Mouse (Mus musculus) heart, embryonic 12.5 days (tissue): Measurements from ENCODE around the gene Stk11. TPM values are rescaled to one million over a fixed set of nuclear protein-coding genes. Genes with fewer than 3 reads are reported as not detected.
A peak's percentile ranks its signal among the peaks of the same experiment; 100 is the strongest.

Source experiments
- ATAC-seq: fragments of 200-750 bp; cut with Nextera tagmentation; 2 replicates; pipeline ENCODE4 v1.8.0; 2017; ENCODE audit warnings: moderate TSS enrichment, moderate library complexity; ENCODE audit not compliant: insufficient number of reproducible peaks, low FRiP score
- H3K27ac ChIP-seq: fragments of 300-500 bp; sonication (generic); 2 replicates; pipeline ENCODE4 v1.5.1; 2016; ENCODE audit warnings: mild to moderate bottlenecking, moderate library complexity; ENCODE audit not compliant: poor library complexity, severe bottlenecking
- H3K27me3 ChIP-seq: fragments of 300-500 bp; sonication (generic); replicated peaks from 2 replicates; pipeline ENCODE4 v1.6.1; 2016; ENCODE audit warnings: mild to moderate bottlenecking, moderate library complexity
- H3K36me3 ChIP-seq: fragments of 300-500 bp; sonication (generic); 2 replicates; pipeline ENCODE4 v1.6.1; 2016; ENCODE audit warnings: mild to moderate bottlenecking, moderate library complexity
- H3K4me1 ChIP-seq: fragments of 300-500 bp; sonication (generic); replicated peaks from 2 replicates; pipeline ENCODE4 v1.6.1; 2016; ENCODE audit warnings: mild to moderate bottlenecking
- H3K4me2 ChIP-seq: fragments of 300-500 bp; sonication (generic); 2 replicates; pipeline ENCODE4 v1.6.1; 2016; ENCODE audit warnings: mild to moderate bottlenecking, moderate library complexity
- H3K4me3 ChIP-seq: fragments of 300-500 bp; sonication (generic); 2 replicates; pipeline ENCODE4 v1.5.1; 2016; ENCODE audit warnings: mild to moderate bottlenecking
- H3K9ac ChIP-seq: fragments of 300-500 bp; sonication (generic); 2 replicates; pipeline ENCODE4 v1.6.1; 2016; ENCODE audit warnings: mild to moderate bottlenecking, moderate library complexity
- H3K9me3 ChIP-seq: fragments of 300-500 bp; sonication (generic); replicated peaks from 2 replicates; pipeline ENCODE4 v1.6.1; 2016; ENCODE audit warnings: mild to moderate bottlenecking, moderate library complexity
- WGBS: fragments of 180-500 bp; shearing (Covaris S2); methylation state at CpG from one replicate; pipeline ENCODE4 v1.1.7; 2016; 5-methylcytosine and 5-hydroxymethylcytosine counted together
- polyA plus RNA-seq: library from polyadenylated mRNA; unstranded; fragments of >200 nt; fragmentation: Nextera tagmentation; extraction: Ambion mirVana; gene quantifications from 2 replicates; pipeline ENCODE4 v1.2.1, GENCODE M21; 2016

Stk11 gene
- polyA plus RNA-seq, 1 experiment from 2014 or later = 10.8 TPM

- Histone ChIP-seq H3K27ac (peak overlapping the region; percentile 97), H3K4me1 (peaks cover 94% of the 10 kb centered on the region), H3K36me3 (peaks cover 38% of the 10 kb centered on the region), H3K9me3 (no peaks in the 10 kb centered on the region), H3K4me3 (peak overlapping the region; percentile 41), H3K4me2 (peak overlapping the region; percentile 86), H3K27me3 (no peaks in the 10 kb centered on the region), H3K9ac (peak overlapping the region; percentile 40)
- ATAC-seq = peak; percentile 2; the same call in 1 of the 2 replicates
- WGBS = 8% methylated on average over 12 of the region's 12 CpGs
Measured at GRCm38 (mm10) chr10:80159021-80159560, 43.5 kb downstream of the Stk11 start.

DNA sequence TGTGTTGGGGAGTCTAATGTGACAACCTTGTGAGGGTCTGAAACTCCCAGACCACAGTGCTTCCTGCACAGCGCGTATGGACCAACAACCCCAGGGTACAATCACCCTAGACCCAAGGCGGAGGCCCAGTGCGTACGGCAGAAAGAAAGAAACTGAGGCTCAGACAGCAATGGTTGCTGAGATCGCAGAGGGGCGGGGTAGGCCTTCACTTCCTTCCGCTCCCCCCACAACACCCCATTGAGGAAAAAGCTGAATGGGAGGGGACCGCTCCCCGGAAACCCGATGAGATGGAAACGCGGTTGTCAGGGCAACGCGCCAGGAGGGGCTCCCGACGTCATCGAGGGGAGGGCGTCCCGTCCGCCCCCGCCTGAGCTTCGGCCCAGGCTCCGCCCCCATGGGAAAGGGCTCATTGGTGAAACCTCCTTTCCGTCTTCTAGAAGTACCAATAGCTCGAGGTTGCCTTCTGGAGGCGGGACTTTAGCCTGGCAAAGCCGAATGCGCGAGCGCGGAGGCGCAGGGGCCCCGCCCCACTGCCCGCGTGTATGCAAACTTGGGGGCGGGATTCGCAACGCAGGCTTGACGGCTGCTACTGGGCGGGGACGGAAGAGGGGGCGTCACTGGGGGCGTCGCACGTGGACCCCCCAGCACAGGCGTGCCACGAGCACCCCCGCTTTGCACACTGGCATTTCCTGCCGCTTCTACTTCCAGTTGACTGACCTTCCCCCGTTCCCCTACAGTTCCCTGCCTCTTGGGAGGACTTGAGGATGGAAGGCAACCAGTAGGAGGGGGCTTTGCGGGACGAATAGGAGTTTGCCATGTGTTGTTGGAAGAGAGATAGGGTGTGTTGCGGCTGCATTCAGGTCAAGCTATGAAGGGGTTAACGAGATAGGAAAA, 44.2 kb downstream of the Stk11 start:
- peak; percentile 83 for ATAC-seq
- under 1% methylated on average over 55 of the region's 55 CpGs for WGBS
- Histone ChIP-seq H3K27ac (peak overlapping the region; percentile 97), H3K36me3 (peaks cover 31% of the 10 kb centered on the region), H3K27me3 (no peaks in the 10 kb centered on the region), H3K9ac (peak overlapping the region; percentile 78), H3K4me2 (peak overlapping the region; percentile 86), H3K4me3 (peak overlapping the region; percentile 41), H3K4me1 (peaks cover 94% of the 10 kb centered on the region), H3K9me3 (no peaks in the 10 kb centered on the region)

- peak overlapping the region; percentile 78 for H3K9ac ChIP-seq
- WGBS = under 1% methylated on average over 33 of the region's 33 CpGs
- H3K27ac ChIP-seq = peak overlapping the region; percentile 97
- peaks cover 22% of the 10 kb centered on the region for H3K36me3 ChIP-seq
- H3K4me2 ChIP-seq = peak overlapping the region; percentile 86
- peak overlapping the region; percentile 41 for H3K4me3 ChIP-seq
- no peaks in the 10 kb centered on the region for H3K9me3 ChIP-seq
- 0 out of 2 replicates have a peak, but pooled peaks have one; percentile 6 for ATAC-seq
- H3K27me3 ChIP-seq = no peaks in the 10 kb centered on the region
- peaks cover 92% of the 10 kb centered on the region for H3K4me1 ChIP-seq
Measured at GRCm38 (mm10) chr10:80160455-80161371, 45.1 kb downstream of the Stk11 start.

DNA sequence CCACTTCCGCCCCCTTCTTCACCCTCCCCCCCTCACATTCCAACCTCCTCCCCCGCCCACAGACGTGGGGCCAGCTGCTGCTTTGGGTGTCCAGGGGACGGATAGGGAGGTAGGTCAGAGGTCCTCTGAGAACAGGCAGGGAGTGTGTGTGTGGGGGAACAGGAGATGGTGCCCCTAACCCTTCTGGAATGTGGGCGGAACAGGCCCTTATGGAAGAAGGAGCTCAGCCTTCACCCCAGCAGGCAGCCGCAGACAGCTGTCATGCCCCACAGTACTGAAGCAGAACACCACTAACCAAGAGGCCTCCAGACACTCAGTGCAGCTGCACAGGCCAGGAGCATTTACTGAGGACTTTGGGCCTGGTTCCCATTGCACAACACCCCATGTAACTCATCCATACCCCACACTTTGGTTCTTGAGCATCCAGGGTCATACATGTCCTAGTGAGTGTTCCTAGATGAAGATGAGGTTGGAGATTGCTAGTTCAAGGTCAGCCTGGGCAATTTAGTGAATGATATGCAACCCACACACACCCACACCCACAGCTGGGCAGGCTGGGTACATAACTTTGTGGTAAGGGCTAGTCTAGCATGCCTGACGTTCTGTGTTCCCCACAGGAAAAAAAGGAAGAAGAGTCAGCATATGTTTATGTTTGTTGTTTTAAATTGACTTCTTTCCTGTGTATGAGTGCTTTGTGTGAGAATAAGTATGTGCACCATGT, 46.1 kb downstream of the Stk11 start:
- H3K36me3 ChIP-seq = peaks cover 12% of the 10 kb centered on the region
- H3K27me3 ChIP-seq = no peaks in the 10 kb centered on the region
- peak overlapping the region; percentile 97 for H3K27ac ChIP-seq
- 14% methylated on average over 6 of the region's 7 CpGs for WGBS
- H3K4me2 ChIP-seq = peak overlapping the region; percentile 86
- ATAC-seq = no peak
- peak overlapping the region; percentile 41 for H3K4me3 ChIP-seq
- no peaks in the 10 kb centered on the region for H3K9me3 ChIP-seq
- H3K9ac ChIP-seq = peak overlapping the region; percentile 78
- H3K4me1 ChIP-seq = peaks cover 91% of the 10 kb centered on the region

DNA sequence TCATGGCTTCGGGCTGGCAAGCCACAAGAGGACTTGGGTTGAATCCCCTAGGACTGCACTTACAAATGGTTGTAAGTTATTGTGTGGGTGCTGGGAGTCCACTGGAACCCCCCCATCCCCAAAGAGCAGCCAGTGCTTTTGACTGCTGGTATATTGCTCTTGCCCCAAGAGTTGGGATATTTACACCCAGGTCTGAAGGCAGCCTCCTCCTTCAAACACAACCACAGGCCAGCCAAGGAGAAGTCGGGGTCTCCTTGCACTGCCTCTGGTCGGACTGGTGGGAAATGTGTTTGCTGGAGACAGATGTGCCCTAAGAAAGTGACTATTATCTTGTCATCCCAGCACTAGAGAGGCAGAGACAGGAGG, 46.6 kb downstream of the Stk11 start:
- Histone ChIP-seq H3K36me3 (peaks cover 7% of the 10 kb centered on the region), H3K9ac (peak overlapping the region; percentile 78), H3K27ac (peak overlapping the region; percentile 97), H3K4me1 (peaks cover 90% of the 10 kb centered on the region), H3K4me2 (no peak overlapping the region), H3K27me3 (no peaks in the 10 kb centered on the region), H3K9me3 (no peaks in the 10 kb centered on the region), H3K4me3 (no peak overlapping the region)
- ATAC-seq = no peak
- 76% methylated on average over 3 of the region's 3 CpGs for WGBS

- H3K4me3 ChIP-seq = no peak overlapping the region
- no peak overlapping the region for H3K4me2 ChIP-seq
- 74% methylated on average over 6 of the region's 6 CpGs for WGBS
- H3K36me3 ChIP-seq = 0 out of 2 replicates have a peak, but pooled peaks cover 2% of the 10 kb centered on the region
- peak overlapping the region; percentile 97 for H3K27ac ChIP-seq
- no peaks in the 10 kb centered on the region for H3K9me3 ChIP-seq
- peak overlapping the region; percentile 78 for H3K9ac ChIP-seq
- H3K27me3 ChIP-seq = no peaks in the 10 kb centered on the region
- peaks cover 85% of the 10 kb centered on the region for H3K4me1 ChIP-seq
- ATAC-seq = no peak
Measured at GRCm38 (mm10) chr10:80162716-80163299, 47.2 kb downstream of the Stk11 start.

GRCm38 (mm10) chr10:80163721-80164120, 48.1 kb downstream of the Stk11 start:
- 0 out of 2 replicates have a peak, but pooled peaks cover under 1% of the 10 kb centered on the region for H3K36me3 ChIP-seq
- H3K9me3 ChIP-seq = no peaks in the 10 kb centered on the region
- peaks cover 79% of the 10 kb centered on the region for H3K4me1 ChIP-seq
- H3K27me3 ChIP-seq = no peaks in the 10 kb centered on the region
- 36% methylated on average over 8 of the region's 8 CpGs for WGBS
- no peak for ATAC-seq
- peak overlapping the region; percentile 62 for H3K9ac ChIP-seq
- H3K4me3 ChIP-seq = no peak overlapping the region
- H3K27ac ChIP-seq = peak overlapping the region; percentile 97
- H3K4me2 ChIP-seq = peak overlapping the region; percentile 75

DNA sequence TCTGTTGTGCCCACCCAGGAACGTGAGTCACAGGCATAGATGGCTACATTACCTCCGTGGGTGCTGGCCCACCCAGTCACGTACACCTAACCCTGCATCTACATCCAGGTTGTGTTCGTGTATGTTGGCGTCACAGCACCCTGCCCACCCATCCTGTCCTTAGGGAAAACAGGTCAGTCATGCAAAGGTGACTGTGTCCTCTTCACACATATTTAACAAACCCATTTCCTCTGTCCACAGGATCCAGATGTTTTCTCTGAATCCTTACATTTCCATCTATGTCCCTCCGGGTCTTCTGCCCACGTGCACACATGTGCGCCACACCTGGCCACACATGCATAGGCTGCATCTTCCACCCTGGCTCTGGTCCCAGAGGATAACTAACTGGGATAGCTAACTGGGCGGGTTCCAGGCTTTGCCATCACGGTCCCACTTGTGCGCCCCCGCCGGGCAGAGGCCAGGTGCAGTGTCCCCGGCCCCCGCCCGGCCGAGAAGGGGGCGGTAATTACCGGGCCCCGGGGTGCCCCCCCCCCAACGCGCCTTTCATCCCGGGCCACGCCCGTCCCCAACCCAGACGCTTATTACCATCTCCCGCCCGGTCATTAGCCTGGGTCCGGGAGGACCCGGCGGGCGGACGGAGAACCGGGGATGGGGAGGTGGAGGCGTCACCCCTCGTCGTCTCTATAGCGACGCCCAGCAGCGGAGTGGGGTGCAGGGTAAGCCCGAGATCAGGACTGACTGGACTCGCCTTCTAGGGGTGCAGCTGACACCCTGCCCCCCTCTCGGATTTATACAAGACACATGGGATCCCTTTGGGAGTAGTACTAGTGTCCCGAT, 48.8 kb downstream of the Stk11 start:
- Histone ChIP-seq H3K4me2 (peak overlapping the region; percentile 75), H3K4me3 (peak overlapping the region; percentile 38), H3K36me3 (no peaks in the 10 kb centered on the region; the same call in 1 of the 2 replicates), H3K4me1 (peaks cover 79% of the 10 kb centered on the region), H3K27ac (peak overlapping the region; percentile 97), H3K27me3 (no peaks in the 10 kb centered on the region), H3K9me3 (no peaks in the 10 kb centered on the region), H3K9ac (peak overlapping the region; percentile 62)
- no peak for ATAC-seq
- WGBS = 8% methylated on average over 44 of the region's 44 CpGs

DNA sequence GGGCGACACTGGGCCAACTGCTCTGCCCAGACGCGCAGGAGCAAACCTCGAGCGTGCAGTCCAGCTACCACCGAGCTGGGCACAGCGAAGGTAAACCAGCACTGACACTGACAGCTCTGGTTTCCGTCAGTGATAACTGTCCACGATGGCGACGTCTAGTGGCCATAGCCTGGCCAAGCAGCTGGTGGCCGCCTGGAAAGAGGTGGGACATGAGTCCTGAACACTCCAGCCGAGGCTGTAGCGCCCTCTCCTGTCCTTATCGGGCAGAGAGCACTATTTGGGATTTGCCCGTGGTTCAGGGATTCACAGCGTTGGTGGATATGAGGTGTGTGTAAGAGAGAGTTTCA, 49.4 kb downstream of the Stk11 start:
- Histone ChIP-seq H3K9ac (peak overlapping the region; percentile 62), H3K9me3 (no peaks in the 10 kb centered on the region), H3K36me3 (peaks cover 4% of the 10 kb centered on the region), H3K4me2 (peak overlapping the region; percentile 75), H3K27me3 (no peaks in the 10 kb centered on the region), H3K4me3 (peak overlapping the region; percentile 38), H3K27ac (peak overlapping the region; percentile 97), H3K4me1 (peaks cover 81% of the 10 kb centered on the region)
- ATAC-seq = peak; percentile 30
- 0% methylated on average over 17 of the region's 17 CpGs for WGBS
